Mouse (Mus musculus) heart, embryonic 15.5 days (tissue): ENCODE results near the gene Acbd3. TPM values are rescaled to one million over a fixed set of nuclear protein-coding genes. Genes with fewer than 3 reads are reported as not detected.

Experiments
- ATAC-seq: fragments of 200-750 bp; cut with Nextera tagmentation; replicated peaks from 2 replicates; pipeline ENCODE4 v1.8.0; 2017; ENCODE audit warnings: low read depth, moderate TSS enrichment; ENCODE audit not compliant: insufficient number of reproducible peaks, insufficient read depth, low FRiP score
- H3K27ac ChIP-seq: fragments of 300-500 bp; sonication (generic); 2 replicates; pipeline ENCODE4 v1.5.1; 2015; ENCODE audit warnings: mild to moderate bottlenecking, inconsistent platforms
- H3K27me3 ChIP-seq: fragments of 300-500 bp; sonication (generic); 2 replicates; pipeline ENCODE4 v1.6.1; 2015; ENCODE audit warnings: inconsistent platforms
- H3K36me3 ChIP-seq: fragments of 300-500 bp; sonication (generic); 2 replicates; pipeline ENCODE4 v1.6.1; 2015; ENCODE audit warnings: mild to moderate bottlenecking, inconsistent platforms
- H3K4me1 ChIP-seq: fragments of 300-500 bp; sonication (generic); replicated peaks from 2 replicates; pipeline ENCODE4 v1.6.1; 2015; ENCODE audit warnings: inconsistent platforms
- H3K4me2 ChIP-seq: fragments of 300-500 bp; sonication (generic); 2 replicates; pipeline ENCODE4 v1.6.1; 2015; ENCODE audit warnings: inconsistent platforms, mild to moderate bottlenecking, moderate library complexity
- H3K4me3 ChIP-seq: fragments of 300-500 bp; sonication (generic); 2 replicates; pipeline ENCODE4 v1.5.1; 2015; ENCODE audit warnings: mild to moderate bottlenecking, inconsistent platforms
- H3K9ac ChIP-seq: fragments of 300-500 bp; sonication (generic); 2 replicates; pipeline ENCODE4 v1.6.1; 2015; ENCODE audit warnings: mild to moderate bottlenecking, inconsistent platforms
- H3K9me3 ChIP-seq: fragments of 300-500 bp; sonication (generic); replicated peaks from 2 replicates; pipeline ENCODE4 v1.6.1; 2016; ENCODE audit warnings: inconsistent platforms
- WGBS: fragments of 180-500 bp; shearing (Covaris S2); methylation state at CpG from one replicate; pipeline ENCODE4 v1.1.7; 2015; ENCODE audit warnings: mixed read lengths; 5-methylcytosine and 5-hydroxymethylcytosine counted together
- polyA plus RNA-seq: library from polyadenylated mRNA; unstranded; fragments of >200 nt; fragmentation: Nextera tagmentation; extraction: Ambion mirVana; gene quantifications from 2 replicates; pipeline ENCODE4 v1.2.1, GENCODE M21; 2015

The Acbd3 gene
- polyA plus RNA-seq, 1 experiment from 2014 or later, result 16.9 TPM

GRCm38 (mm10) chr1:180775849-180776493 lies 50.1 kb downstream of the Acbd3 start:
- no peak overlapping the region for H3K4me2 ChIP-seq
- H3K27ac ChIP-seq, result peak overlapping the region; percentile 27; the same call in 1 of the 2 replicates
- no peak for ATAC-seq

DNA sequence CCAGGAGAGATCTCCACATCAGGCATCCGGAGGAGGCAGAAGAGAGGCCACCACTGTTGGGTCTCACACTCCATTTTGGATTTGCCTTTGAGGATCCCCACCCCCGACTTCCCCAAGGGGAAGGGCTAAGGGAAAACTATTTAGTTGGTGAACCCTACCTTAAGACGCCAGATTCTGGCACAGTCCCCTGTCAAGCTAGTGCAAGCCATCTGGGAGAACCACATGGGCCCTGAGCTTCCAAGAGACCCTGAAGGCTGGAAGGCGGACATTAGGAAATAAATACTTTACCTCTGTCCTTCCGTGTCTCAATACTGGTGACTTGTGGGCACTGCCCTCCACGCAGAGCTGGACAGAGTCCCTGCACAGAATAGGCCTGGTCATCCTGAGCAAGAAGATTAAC lies 50.7 kb downstream of the Acbd3 start:
- WGBS, result 83% methylated on average over 6 of the region's 6 CpGs
- no peak for ATAC-seq
- peak overlapping the region; percentile 20; the same call in 1 of the 2 replicates for H3K27ac ChIP-seq
- no peak overlapping the region for H3K9ac ChIP-seq
- no peak overlapping the region for H3K4me3 ChIP-seq
- H3K9me3 ChIP-seq, result no peaks in the 10 kb centered on the region
- no peaks in the 10 kb centered on the region for H3K36me3 ChIP-seq
- no peaks in the 10 kb centered on the region for H3K27me3 ChIP-seq
- peaks cover 35% of the 10 kb centered on the region for H3K4me1 ChIP-seq
- no peak overlapping the region for H3K4me2 ChIP-seq

More at GRCm38 (mm10) chr1:180775849-180776493, 50.1 kb downstream of the Acbd3 start:
- Histone ChIP-seq H3K4me3 (no peak overlapping the region), H3K9me3 (no peaks in the 10 kb centered on the region), H3K36me3 (no peaks in the 10 kb centered on the region), H3K9ac (peak overlapping the region; percentile 25; the same call in 1 of the 2 replicates), H3K4me1 (peaks cover 35% of the 10 kb centered on the region), H3K27me3 (no peaks in the 10 kb centered on the region)
- 43% methylated on average over 6 of the region's 6 CpGs for whole genome bisulfite sequencing

DNA sequence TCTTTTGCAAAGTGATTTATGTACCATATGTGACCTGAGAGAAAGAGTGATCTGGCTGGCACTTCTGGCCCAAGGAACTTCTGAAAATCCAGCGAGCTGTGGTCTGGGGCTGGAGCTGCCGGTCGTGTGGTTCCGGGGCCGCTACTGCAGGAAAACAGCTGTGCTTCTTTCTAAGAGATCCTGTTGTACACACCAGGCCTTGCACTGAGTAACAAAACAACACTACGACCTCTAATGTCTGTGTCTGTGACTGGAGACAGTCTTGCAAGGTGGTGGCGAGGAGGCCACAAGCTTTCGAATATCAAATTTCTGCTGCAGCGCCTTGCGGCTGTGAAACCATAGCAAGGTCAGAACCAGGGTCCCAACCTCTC lies 51.4 kb downstream of the Acbd3 start:
- Histone ChIP-seq H3K4me2 (peak overlapping the region; percentile 87), H3K9me3 (no peaks in the 10 kb centered on the region), H3K27ac (peak overlapping the region; percentile 96), H3K4me3 (peak overlapping the region; percentile 66), H3K4me1 (peaks cover 31% of the 10 kb centered on the region), H3K9ac (peak overlapping the region; percentile 78), H3K36me3 (no peaks in the 10 kb centered on the region), H3K27me3 (no peaks in the 10 kb centered on the region)
- ATAC-seq, result no peak; the same call in 1 of the 2 replicates
- WGBS, result 8% methylated on average over 10 of the region's 10 CpGs

DNA sequence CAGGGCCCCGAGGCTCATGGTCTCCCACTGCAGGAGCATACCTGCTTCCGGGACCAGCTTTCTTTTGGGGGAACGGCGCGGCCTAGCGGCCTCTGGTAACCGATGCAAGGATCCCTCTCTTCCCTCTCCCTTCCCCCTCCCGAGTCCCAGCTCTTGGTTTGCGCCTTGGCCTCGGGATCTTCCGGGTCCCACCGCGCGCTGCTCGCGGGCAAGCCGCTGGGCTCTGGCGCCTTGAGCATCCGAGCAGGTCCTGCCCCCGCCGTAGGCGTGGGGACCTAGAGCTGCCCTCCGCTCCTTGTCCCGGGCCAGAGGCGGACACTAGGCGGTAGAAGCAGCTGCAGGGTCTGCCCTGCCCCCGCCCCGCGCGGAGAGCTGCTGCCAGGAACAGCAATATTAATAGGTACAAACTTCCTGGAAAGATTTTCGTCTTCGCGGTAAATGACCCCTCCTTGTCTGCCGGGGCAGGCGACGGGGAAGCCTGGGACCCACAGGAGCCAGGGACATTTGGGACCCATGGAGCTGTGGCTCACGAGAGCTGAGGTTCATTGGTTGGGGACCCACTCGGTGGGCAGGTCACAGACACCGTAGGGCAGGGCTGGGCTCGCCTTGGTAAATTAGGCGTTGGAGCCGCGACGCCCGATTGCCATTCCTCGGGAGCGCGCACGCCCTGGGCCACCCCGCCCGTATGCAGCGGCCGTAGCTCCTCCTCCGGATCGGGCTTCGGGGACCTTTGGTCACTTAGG lies 52.0 kb downstream of the Acbd3 start:
- peak overlapping the region; percentile 87 for H3K4me2 ChIP-seq
- H3K9me3 ChIP-seq, result no peaks in the 10 kb centered on the region
- H3K9ac ChIP-seq, result peak overlapping the region; percentile 78
- H3K27ac ChIP-seq, result peak overlapping the region; percentile 96
- H3K4me1 ChIP-seq, result peaks cover 31% of the 10 kb centered on the region
- WGBS, result under 1% methylated on average over 56 of the region's 56 CpGs
- peak overlapping the region; percentile 66 for H3K4me3 ChIP-seq
- peak; percentile 87 for ATAC-seq
- no peaks in the 10 kb centered on the region for H3K36me3 ChIP-seq
- no peaks in the 10 kb centered on the region for H3K27me3 ChIP-seq

- Histone ChIP-seq H3K4me1 (peaks cover 34% of the 10 kb centered on the region), H3K9ac (peak overlapping the region; percentile 78), H3K4me3 (peak overlapping the region; percentile 66), H3K4me2 (peak overlapping the region; percentile 87), H3K27ac (peak overlapping the region; percentile 96), H3K9me3 (no peaks in the 10 kb centered on the region), H3K36me3 (no peaks in the 10 kb centered on the region), H3K27me3 (no peaks in the 10 kb centered on the region)
- under 1% methylated on average over 13 of the region's 13 CpGs for WGBS
- ATAC-seq, result peak; percentile 39
These were observed 52.5 kb downstream of the Acbd3 start for GRCm38 (mm10) chr1:180778403-180778754.

- H3K27ac ChIP-seq, result no peak overlapping the region
- no peaks in the 10 kb centered on the region for H3K36me3 ChIP-seq
- no peak for ATAC-seq
- H3K9ac ChIP-seq, result no peak overlapping the region
- peak overlapping the region; percentile 87 for H3K4me2 ChIP-seq
- H3K27me3 ChIP-seq, result no peaks in the 10 kb centered on the region
- H3K4me3 ChIP-seq, result peak overlapping the region; percentile 66; the same call in 1 of the 2 replicates
- WGBS, result 81% methylated on average over 10 of the region's 10 CpGs
- H3K4me1 ChIP-seq, result peaks cover 34% of the 10 kb centered on the region
- no peaks in the 10 kb centered on the region for H3K9me3 ChIP-seq
These were observed 53.1 kb downstream of the Acbd3 start for GRCm38 (mm10) chr1:180778941-180779340.

- Histone ChIP-seq H3K9me3 (no peaks in the 10 kb centered on the region), H3K9ac (no peak overlapping the region), H3K4me1 (peaks cover 32% of the 10 kb centered on the region), H3K27ac (no peak overlapping the region), H3K4me2 (no peak overlapping the region), H3K4me3 (no peak overlapping the region), H3K36me3 (no peaks in the 10 kb centered on the region), H3K27me3 (no peaks in the 10 kb centered on the region)
- ATAC-seq, result no peak
- WGBS, result 85% methylated on average over 8 of the region's 8 CpGs
These were observed 54.4 kb downstream of the Acbd3 start for GRCm38 (mm10) chr1:180780291-180780690.

DNA sequence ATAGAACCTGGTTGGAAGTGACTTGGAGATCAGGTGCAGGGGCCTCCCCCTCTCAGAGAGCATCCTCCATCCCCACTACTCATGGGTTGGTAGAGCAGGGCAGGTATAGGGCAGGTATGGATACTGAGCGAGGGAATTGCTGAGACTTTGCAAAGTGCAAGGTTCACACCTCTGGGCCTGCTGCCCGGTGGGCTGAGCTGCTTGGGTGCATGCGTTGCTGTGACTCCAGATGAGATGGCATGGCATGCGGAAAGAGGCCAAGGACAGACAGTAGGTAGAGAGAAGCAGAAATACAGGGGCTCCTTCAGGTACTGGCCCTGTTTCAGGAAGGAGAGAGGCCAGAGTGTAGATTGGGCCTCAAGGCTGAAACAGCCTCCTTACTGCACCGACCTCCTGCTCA lies 55.4 kb downstream of the Acbd3 start:
- no peaks in the 10 kb centered on the region for H3K9me3 ChIP-seq
- H3K4me2 ChIP-seq, result no peak overlapping the region
- H3K27me3 ChIP-seq, result no peaks in the 10 kb centered on the region
- no peak for ATAC-seq
- 81% methylated on average over 5 of the region's 5 CpGs for WGBS
- H3K4me1 ChIP-seq, result peaks cover 22% of the 10 kb centered on the region
- no peak overlapping the region for H3K4me3 ChIP-seq
- no peak overlapping the region for H3K27ac ChIP-seq
- H3K9ac ChIP-seq, result no peak overlapping the region
- H3K36me3 ChIP-seq, result no peaks in the 10 kb centered on the region

DNA sequence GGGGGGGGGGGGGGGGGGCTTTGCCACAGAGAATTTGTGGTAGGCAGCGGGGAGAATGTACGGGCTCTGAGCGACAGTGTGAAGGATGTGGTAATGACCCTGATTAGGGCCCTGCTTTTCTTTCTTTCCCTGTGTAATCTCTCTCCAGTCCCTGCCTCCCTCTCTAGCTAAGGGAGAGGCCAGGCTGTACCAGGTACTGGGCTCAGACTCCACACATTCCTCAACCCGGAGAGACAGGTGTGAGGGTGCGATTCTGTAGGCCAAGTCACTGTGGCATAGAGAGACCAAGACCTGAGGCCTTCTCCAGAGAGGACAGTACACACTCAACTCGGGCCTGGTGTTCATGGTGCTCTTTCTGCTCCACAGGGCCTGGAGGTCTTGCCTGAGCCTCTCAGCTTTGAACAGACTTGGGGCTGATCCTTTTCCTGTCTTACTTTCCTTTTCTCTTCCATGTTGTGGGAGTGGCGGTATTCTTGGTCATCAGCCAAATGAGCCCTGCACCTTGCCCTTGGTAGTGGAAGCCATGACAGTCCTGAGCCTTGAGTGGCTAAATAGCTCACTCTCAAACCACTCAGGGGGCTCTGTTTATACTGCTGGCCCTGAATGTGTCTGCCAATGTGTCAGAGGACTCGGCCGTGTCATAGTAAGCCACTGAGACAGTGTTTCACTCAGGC lies 57.2 kb downstream of the Acbd3 start:
- H3K9ac ChIP-seq, result no peak overlapping the region
- no peaks in the 10 kb centered on the region for H3K9me3 ChIP-seq
- no peaks in the 10 kb centered on the region for H3K27me3 ChIP-seq
- WGBS, result 55% methylated on average over 9 of the region's 9 CpGs
- H3K36me3 ChIP-seq, result no peaks in the 10 kb centered on the region
- H3K4me3 ChIP-seq, result no peak overlapping the region
- no peak overlapping the region for H3K27ac ChIP-seq
- H3K4me2 ChIP-seq, result no peak overlapping the region
- peaks cover 10% of the 10 kb centered on the region; the same call in 1 of the 2 replicates for H3K4me1 ChIP-seq
- no peak for ATAC-seq

- Histone ChIP-seq H3K9ac (no peak overlapping the region), H3K27me3 (no peaks in the 10 kb centered on the region), H3K36me3 (no peaks in the 10 kb centered on the region), H3K4me1 (peaks cover 7% of the 10 kb centered on the region; the same call in 1 of the 2 replicates), H3K9me3 (no peaks in the 10 kb centered on the region), H3K27ac (no peak overlapping the region), H3K4me3 (no peak overlapping the region), H3K4me2 (no peak overlapping the region)
- ATAC-seq, result no peak
- 48% methylated on average over 3 of the region's 3 CpGs for WGBS
These were observed 57.7 kb downstream of the Acbd3 start for GRCm38 (mm10) chr1:180783580-180783928.

GRCm38 (mm10) chr1:180791821-180792480 lies 66.1 kb downstream of the Acbd3 start:
- no peak overlapping the region for H3K4me3 ChIP-seq
- no peak for ATAC-seq
- peaks cover 8% of the 10 kb centered on the region for H3K4me1 ChIP-seq
- H3K36me3 ChIP-seq, result no peaks in the 10 kb centered on the region
- no peak overlapping the region for H3K4me2 ChIP-seq
- H3K27ac ChIP-seq, result no peak overlapping the region
- H3K27me3 ChIP-seq, result no peaks in the 10 kb centered on the region
- no peak overlapping the region for H3K9ac ChIP-seq
- WGBS, result 79% methylated on average over 14 of the region's 14 CpGs
- H3K9me3 ChIP-seq, result no peaks in the 10 kb centered on the region
